In the genomic region with DNA sequence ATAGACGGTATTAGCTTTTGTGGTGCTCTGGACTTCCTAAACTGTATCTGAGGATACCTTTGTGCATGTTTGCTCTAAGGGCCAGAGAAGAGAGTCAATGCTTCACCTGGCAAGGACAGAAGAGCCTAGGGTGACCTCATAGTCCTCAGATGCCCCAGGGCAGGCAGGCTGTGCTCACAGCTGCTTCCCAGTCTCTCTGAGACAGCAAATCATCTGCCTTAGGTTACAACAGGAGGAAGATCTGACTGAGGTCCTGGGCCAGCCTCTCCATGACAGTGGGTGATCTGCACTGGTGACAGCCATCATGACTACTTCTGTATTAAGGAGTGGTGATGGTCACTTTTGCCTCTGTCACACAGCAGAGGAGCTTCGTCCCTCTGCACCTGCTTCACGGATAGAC, we compare ENCODE assay signal across 19 mouse cellular contexts. TPM values are rescaled to one million over a fixed set of nuclear protein-coding genes. Genes with fewer than 3 reads are reported as not detected.
DNase-seq lines count a peak whose midpoint lies in the region; ATAC-seq lines count a peak whose summit lies in the region.
"Had no signal": no experiment of that assay in that cellular context is flagged by ENCODE, and none has a peak within 500 bp of the region (broad histone marks: within the 10 kb centered on the region; RNA-seq: fewer than 3 reads in every experiment).

No protein-coding gene starts in this region.

- H3K9me3 ChIP-seq in heart, embryonic 13.5 days, result no peaks in the 10 kb centered on the region
- no peaks in the 10 kb centered on the region for H3K9me3 ChIP-seq in liver, embryonic 12.5 days (replicated peaks)
- H3K9me3 ChIP-seq: embryonic facial prominence, embryonic 10.5 days; hindbrain, embryonic 10.5 days; limb, embryonic 12.5 days had no signal

- no peak for DNase-seq in heart, postnatal 36 days
- DNase-seq in skeletal muscle tissue, adult 2 months (ENCODE audit: low read depth, low spot score), result peak; percentile 81
- DNase-seq in adipocyte (ENCODE audit: low spot score), result no peak
- DNase-seq in thymus, postnatal 0 days (ENCODE audit: low spot score), result no peak
- DNase-seq: cerebellum, adult 11 months; cerebellum, adult 9-11 months; right cerebral cortex, adult 18-20 months; right cerebral cortex, postnatal 4 days; thymus, adult 2 months had no signal

- peaks cover 21% of the 10 kb centered on the region for H3K36me3 ChIP-seq in heart, embryonic 13.5 days
- peaks cover 36% of the 10 kb centered on the region for H3K36me3 ChIP-seq in liver, embryonic 12.5 days

- 84% methylated on average over 3 of the region's 3 CpGs for WGBS in heart, embryonic 13.5 days
- WGBS in liver, embryonic 12.5 days (ENCODE audit: insufficient replicate concordance), result 90% methylated on average over 3 of the region's 3 CpGs

- H3K4me1 ChIP-seq in heart, embryonic 13.5 days, result peaks cover 46% of the 10 kb centered on the region
- H3K4me1 ChIP-seq in liver, embryonic 12.5 days, result peaks cover 70% of the 10 kb centered on the region
- H3K4me1 ChIP-seq: limb, embryonic 12.5 days had no signal

- H3K27me3 ChIP-seq in heart, embryonic 13.5 days (replicated peaks), result no peaks in the 10 kb centered on the region
- no peaks in the 10 kb centered on the region for H3K27me3 ChIP-seq in liver, embryonic 12.5 days (replicated peaks)
- H3K27me3 ChIP-seq: limb, embryonic 12.5 days had no signal

- ATAC-seq in heart, embryonic 13.5 days (ENCODE audit: extremely low read depth, insufficient number of reproducible peaks, low FRiP score, low TSS enrichment), result no peak
- 0 out of 2 replicates have a peak, but pooled peaks have one; percentile 4 for ATAC-seq in erythroblast, adult 5-6 weeks (replicated peaks; ENCODE audit: low FRiP score, poor library complexity, severe bottlenecking)
- ATAC-seq in liver, embryonic 12.5 days, result no peak
- ATAC-seq: activated CD4-positive, CD25-positive, alpha-beta regulatory T cell, adult 4 months; hindbrain, embryonic 16.5 days had no signal

- H3K4me2 ChIP-seq in heart, embryonic 13.5 days, result no peak overlapping the region; the same call in 1 of the 2 replicates
- H3K4me2 ChIP-seq in liver, embryonic 12.5 days, result peak overlapping the region; percentile 70
- H3K4me2 ChIP-seq: limb, embryonic 12.5 days; lung, embryonic 14.5 days had no signal

- intact Hi-C loops in heart, postnatal 36 days (cut with DNase I), result no loop called here

- 0 out of 2 replicates have a peak overlapping the region, but pooled peaks have one; percentile 19 for H3K9ac ChIP-seq in heart, embryonic 13.5 days
- H3K9ac ChIP-seq in liver, embryonic 12.5 days, result peak overlapping the region; percentile 51
- H3K9ac ChIP-seq: limb, embryonic 12.5 days; lung, embryonic 14.5 days had no signal

- no peak overlapping the region for H3K4me3 ChIP-seq in heart, embryonic 13.5 days
- H3K4me3 ChIP-seq in liver, embryonic 12.5 days, result 0 out of 2 replicates have a peak overlapping the region, but pooled peaks have one; percentile 20
- H3K4me3 ChIP-seq: embryonic facial prominence, embryonic 10.5 days; hindbrain, embryonic 10.5 days; limb, embryonic 12.5 days had no signal

- H3K27ac ChIP-seq in heart, embryonic 13.5 days (replicated peaks), result peak overlapping the region; percentile 68; the same call in 1 of the 2 replicates
- H3K27ac ChIP-seq in liver, embryonic 12.5 days, result peak overlapping the region; percentile 96
- H3K27ac ChIP-seq: embryonic facial prominence, embryonic 10.5 days; hindbrain, embryonic 10.5 days; limb, embryonic 12.5 days; stomach, postnatal 0 days had no signal

RNA-seq across cellular contexts. Expression of a gene that starts 12.5 kb away (rescaled TPM):
- 25.9 and 27.9 TPM in 2 replicates for polyA plus RNA-seq in heart, embryonic 13.5 days (2015; fragmentation: Nextera tagmentation; extraction: Ambion mirVana)
- 10 to 100 TPM; 56.9 to 65.4 TPM for total RNA-seq in heart, postnatal 36 days (2021)
- 35.7 and 90.5 TPM in 2 replicates for total RNA-seq in erythroblast, adult 5-6 weeks (2015; ENCODE audit: low replicate concordance)
- total RNA-seq in erythroblast, adult 5-6 weeks (2017; ENCODE audit: low replicate concordance), result 51.5 and 54.9 TPM in 2 replicates
- polyA plus RNA-seq in liver, embryonic 12.5 days (2016; fragmentation: Nextera tagmentation; extraction: Ambion mirVana), result 39.0 and 41.0 TPM in 2 replicates
- polyA plus RNA-seq in thymus, postnatal 0 days (2015; fragmentation: Nextera tagmentation; extraction: Ambion mirVana), result 10.9 and 12.4 TPM in 2 replicates

RNA-seq across cellular contexts. Expression of a gene that starts 33.2 kb away (rescaled TPM):
- 2.1 and 2.6 TPM in 2 replicates for polyA plus RNA-seq in heart, embryonic 13.5 days (2015; fragmentation: Nextera tagmentation; extraction: Ambion mirVana)
- total RNA-seq in heart, postnatal 36 days (2021), result 1 to 10 TPM; 1.8 to 2.0 TPM
- total RNA-seq in erythroblast, adult 5-6 weeks (2015; ENCODE audit: low replicate concordance), result 37.3 and 39.5 TPM in 2 replicates
- 39.3 and 42.3 TPM in 2 replicates for total RNA-seq in erythroblast, adult 5-6 weeks (2017; ENCODE audit: low replicate concordance)
- 2.6 and 3.1 TPM in 2 replicates for polyA plus RNA-seq in liver, embryonic 12.5 days (2016; fragmentation: Nextera tagmentation; extraction: Ambion mirVana)
- polyA plus RNA-seq in thymus, postnatal 0 days (2015; fragmentation: Nextera tagmentation; extraction: Ambion mirVana), result 18.8 and 19.9 TPM in 2 replicates

RNA-seq across cellular contexts. Expression of a gene that starts 33.4 kb away (rescaled TPM):
- 23.1 and 25.2 TPM in 2 replicates for polyA plus RNA-seq in heart, embryonic 13.5 days (2015; fragmentation: Nextera tagmentation; extraction: Ambion mirVana)
- total RNA-seq in heart, postnatal 36 days (2021), result 10 to 100 TPM; 59.8 TPM
- total RNA-seq in erythroblast, adult 5-6 weeks (2015; ENCODE audit: low replicate concordance), result 11.1 and 16.7 TPM in 2 replicates
- 16.2 and 17.0 TPM in 2 replicates for total RNA-seq in erythroblast, adult 5-6 weeks (2017; ENCODE audit: low replicate concordance)
- 31.6 and 32.8 TPM in 2 replicates for polyA plus RNA-seq in liver, embryonic 12.5 days (2016; fragmentation: Nextera tagmentation; extraction: Ambion mirVana)
- polyA plus RNA-seq in thymus, postnatal 0 days (2015; fragmentation: Nextera tagmentation; extraction: Ambion mirVana), result 28.8 and 30.9 TPM in 2 replicates

RNA-seq across cellular contexts. Expression of a gene that starts 33.5 kb away (rescaled TPM):
- 15.2 and 16.6 TPM in 2 replicates for polyA plus RNA-seq in heart, embryonic 13.5 days (2015; fragmentation: Nextera tagmentation; extraction: Ambion mirVana)
- total RNA-seq in heart, postnatal 36 days (2021), result 1 to 10 TPM; 7.3 to 8.0 TPM
- total RNA-seq in erythroblast, adult 5-6 weeks (2015; ENCODE audit: low replicate concordance), result 1.3 and 2.3 TPM in 2 replicates
- total RNA-seq in erythroblast, adult 5-6 weeks (2017; ENCODE audit: low replicate concordance), result 2.6 and 5.7 TPM in 2 replicates
- polyA plus RNA-seq in liver, embryonic 12.5 days (2016; fragmentation: Nextera tagmentation; extraction: Ambion mirVana), result 10.0 and 10.5 TPM in 2 replicates
- polyA plus RNA-seq in thymus, postnatal 0 days (2015; fragmentation: Nextera tagmentation; extraction: Ambion mirVana), result 26.8 and 27.2 TPM in 2 replicates

RNA-seq across cellular contexts. Expression of a gene that starts 49.1 kb away (rescaled TPM):
- 88.9 and 103 TPM in 2 replicates for polyA plus RNA-seq in heart, embryonic 13.5 days (2015; fragmentation: Nextera tagmentation; extraction: Ambion mirVana)
- total RNA-seq in heart, postnatal 36 days (2021), result 10 to 100 TPM; 44.9 to 46.9 TPM
- 2.1 and 3.6 TPM in 2 replicates for total RNA-seq in erythroblast, adult 5-6 weeks (2015; ENCODE audit: low replicate concordance)
- 0.85 and 5.9 TPM in 2 replicates for total RNA-seq in erythroblast, adult 5-6 weeks (2017; ENCODE audit: low replicate concordance)
- polyA plus RNA-seq in liver, embryonic 12.5 days (2016; fragmentation: Nextera tagmentation; extraction: Ambion mirVana), result 42.8 and 44.0 TPM in 2 replicates
- 30.2 and 31.1 TPM in 2 replicates for polyA plus RNA-seq in thymus, postnatal 0 days (2015; fragmentation: Nextera tagmentation; extraction: Ambion mirVana)
